Mouse (Mus musculus): ENCODE results near the gene Sugp2. TPM values are rescaled to one million over a fixed set of nuclear protein-coding genes. Genes with fewer than 3 reads are reported as not detected.
A peak's percentile ranks its signal among the peaks of the same experiment; 100 is the strongest.

Gene Sugp2
- polyA plus RNA-seq, 1 experiment from 2014 or later: 25.7 TPM

GRCm38 (mm10) chr8:70216566-70216965, 17.5 kb upstream of the Sugp2 start:
- no peak for ATAC-seq (replicated peaks; ENCODE audit: extremely low read depth, insufficient read depth, low FRiP score)
- peak overlapping the region; percentile 27; the same call in 1 of the 2 replicates for H3K27ac ChIP-seq (ENCODE audit: low read length)
- H3K9me3 ChIP-seq (replicated peaks; ENCODE audit: control insufficient read depth, low read length): no peaks in the 10 kb centered on the region
- no peak overlapping the region for H3K4me2 ChIP-seq (ENCODE audit: low read depth, low read length)
- H3K27me3 ChIP-seq (ENCODE audit: control insufficient read depth, insufficient read depth, low read length): no peaks in the 10 kb centered on the region
- 36% methylated on average over 1 of the region's 1 CpGs for WGBS
- no peaks in the 10 kb centered on the region for H3K36me3 ChIP-seq (ENCODE audit: control insufficient read depth, insufficient read depth)
- H3K4me3 ChIP-seq (ENCODE audit: low read length): no peak overlapping the region
- H3K9ac ChIP-seq (ENCODE audit: low read length): no peak overlapping the region
- peaks cover 21% of the 10 kb centered on the region for H3K4me1 ChIP-seq (ENCODE audit: control insufficient read depth, insufficient read depth, low read length)

DNA sequence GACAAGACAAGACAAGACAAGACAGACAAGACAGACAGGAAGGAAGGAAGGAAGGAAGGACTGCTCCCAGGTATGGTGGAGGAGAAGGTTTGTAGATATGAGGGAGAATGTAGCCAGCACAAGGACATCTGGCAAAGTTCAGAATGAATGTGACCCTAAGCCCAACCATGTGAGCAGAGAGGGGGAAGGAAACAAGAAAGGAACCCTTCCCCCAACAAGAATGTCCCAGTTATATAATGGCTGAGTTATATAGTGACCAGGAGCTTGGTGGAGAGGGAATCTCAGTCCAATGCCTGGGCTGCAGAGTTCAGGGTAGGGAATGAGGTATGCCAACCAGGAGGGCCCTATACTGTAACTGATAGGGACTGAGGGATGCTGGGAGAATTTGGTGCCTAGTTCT, 16.6 kb upstream of the Sugp2 start:
- Histone ChIP-seq H3K4me2 (ENCODE audit: low read depth, low read length) (no peak overlapping the region), H3K27ac (ENCODE audit: low read length) (no peak overlapping the region), H3K9ac (ENCODE audit: low read length) (no peak overlapping the region), H3K4me1 (ENCODE audit: control insufficient read depth, insufficient read depth, low read length) (peaks cover 21% of the 10 kb centered on the region), H3K4me3 (ENCODE audit: low read length) (no peak overlapping the region), H3K36me3 (ENCODE audit: control insufficient read depth, insufficient read depth) (peaks cover 5% of the 10 kb centered on the region; the same call in 1 of the 2 replicates), H3K9me3 (replicated peaks; ENCODE audit: control insufficient read depth, low read length) (no peaks in the 10 kb centered on the region), H3K27me3 (ENCODE audit: control insufficient read depth, insufficient read depth, low read length) (no peaks in the 10 kb centered on the region)
- ATAC-seq (replicated peaks; ENCODE audit: extremely low read depth, insufficient read depth, low FRiP score): no peak

- peaks cover 7% of the 10 kb centered on the region; the same call in 1 of the 2 replicates for H3K36me3 ChIP-seq (ENCODE audit: control insufficient read depth, insufficient read depth)
These were observed 14.8 kb upstream of the Sugp2 start for GRCm38 (mm10) chr8:70219107-70219684.

DNA sequence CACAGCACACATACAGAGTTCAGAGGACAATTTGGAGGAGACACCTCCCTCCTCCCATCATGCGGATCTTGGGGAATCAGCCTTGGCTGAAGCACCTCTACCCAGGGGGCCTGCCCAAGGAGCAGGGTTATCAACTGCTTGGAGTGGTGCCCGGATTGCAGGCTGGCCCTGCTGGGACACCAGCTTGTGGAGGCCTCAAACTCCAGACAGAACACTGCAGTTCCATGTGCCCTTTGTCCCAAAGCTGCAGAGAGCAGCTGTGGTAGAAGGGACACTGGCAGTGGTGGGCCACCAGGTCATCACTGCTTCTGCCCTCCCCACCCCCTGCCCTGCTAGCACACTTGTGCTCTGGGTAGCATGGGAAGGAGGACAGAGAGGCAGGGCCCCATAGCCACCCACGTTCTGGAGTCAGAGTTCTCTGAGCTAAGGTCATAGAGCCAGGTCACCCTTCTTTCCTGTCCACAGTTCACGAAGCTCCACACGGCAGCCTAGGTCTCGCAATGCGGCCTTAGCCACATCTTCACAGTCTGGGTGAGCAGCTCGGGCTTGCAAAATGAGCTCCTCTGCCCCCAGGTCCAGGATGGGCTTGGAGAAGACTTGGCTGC, 13.7 kb upstream of the Sugp2 start:
- Histone ChIP-seq H3K27me3 (ENCODE audit: control insufficient read depth, insufficient read depth, low read length) (no peaks in the 10 kb centered on the region), H3K27ac (ENCODE audit: low read length) (peak overlapping the region; percentile 13), H3K4me2 (ENCODE audit: low read depth, low read length) (no peak overlapping the region), H3K4me3 (ENCODE audit: low read length) (no peak overlapping the region), H3K4me1 (ENCODE audit: control insufficient read depth, insufficient read depth, low read length) (peaks cover 18% of the 10 kb centered on the region), H3K9me3 (replicated peaks; ENCODE audit: control insufficient read depth, low read length) (no peaks in the 10 kb centered on the region), H3K36me3 (ENCODE audit: control insufficient read depth, insufficient read depth) (peaks cover 13% of the 10 kb centered on the region; the same call in 1 of the 2 replicates), H3K9ac (ENCODE audit: low read length) (peak overlapping the region; percentile 44; the same call in 1 of the 2 replicates)
- ATAC-seq (replicated peaks; ENCODE audit: extremely low read depth, insufficient read depth, low FRiP score): no peak; the same call in 1 of the 2 replicates
- 57% methylated on average over 8 of the region's 8 CpGs for WGBS

More at GRCm38 (mm10) chr8:70219107-70219684, 14.8 kb upstream of the Sugp2 start:
- H3K27ac ChIP-seq (ENCODE audit: low read length): no peak overlapping the region
- H3K4me2 ChIP-seq (ENCODE audit: low read depth, low read length): no peak overlapping the region
- no peak overlapping the region for H3K9ac ChIP-seq (ENCODE audit: low read length)
- H3K27me3 ChIP-seq (ENCODE audit: control insufficient read depth, insufficient read depth, low read length): no peaks in the 10 kb centered on the region
- ATAC-seq (replicated peaks; ENCODE audit: extremely low read depth, insufficient read depth, low FRiP score): no peak
- H3K9me3 ChIP-seq (replicated peaks; ENCODE audit: control insufficient read depth, low read length): no peaks in the 10 kb centered on the region
- 47% methylated on average over 5 of the region's 5 CpGs for WGBS
- H3K4me1 ChIP-seq (ENCODE audit: control insufficient read depth, insufficient read depth, low read length): peaks cover 18% of the 10 kb centered on the region
- no peak overlapping the region for H3K4me3 ChIP-seq (ENCODE audit: low read length)

- H3K4me3 ChIP-seq (ENCODE audit: low read length): no peak overlapping the region
- H3K4me2 ChIP-seq (ENCODE audit: low read depth, low read length): no peak overlapping the region
- H3K36me3 ChIP-seq (ENCODE audit: control insufficient read depth, insufficient read depth): peaks cover 13% of the 10 kb centered on the region; the same call in 1 of the 2 replicates
- H3K9me3 ChIP-seq (replicated peaks; ENCODE audit: control insufficient read depth, low read length): no peaks in the 10 kb centered on the region
- H3K4me1 ChIP-seq (ENCODE audit: control insufficient read depth, insufficient read depth, low read length): peaks cover 18% of the 10 kb centered on the region
- no peak for ATAC-seq (replicated peaks; ENCODE audit: extremely low read depth, insufficient read depth, low FRiP score)
- no peaks in the 10 kb centered on the region for H3K27me3 ChIP-seq (ENCODE audit: control insufficient read depth, insufficient read depth, low read length)
- H3K9ac ChIP-seq (ENCODE audit: low read length): no peak overlapping the region
- H3K27ac ChIP-seq (ENCODE audit: low read length): no peak overlapping the region; the same call in 1 of the 2 replicates
- WGBS: 85% methylated on average over 3 of the region's 3 CpGs
These were observed 13.1 kb upstream of the Sugp2 start for GRCm38 (mm10) chr8:70220911-70221310.

- Histone ChIP-seq H3K4me1 (ENCODE audit: control insufficient read depth, insufficient read depth, low read length) (peaks cover 13% of the 10 kb centered on the region), H3K4me2 (ENCODE audit: low read depth, low read length) (no peak overlapping the region), H3K9me3 (replicated peaks; ENCODE audit: control insufficient read depth, low read length) (no peaks in the 10 kb centered on the region), H3K27me3 (ENCODE audit: control insufficient read depth, insufficient read depth, low read length) (no peaks in the 10 kb centered on the region), H3K27ac (ENCODE audit: low read length) (no peak overlapping the region), H3K9ac (ENCODE audit: low read length) (no peak overlapping the region), H3K36me3 (ENCODE audit: control insufficient read depth, insufficient read depth) (peaks cover 13% of the 10 kb centered on the region; the same call in 1 of the 2 replicates), H3K4me3 (ENCODE audit: low read length) (no peak overlapping the region)
- WGBS: 92% methylated on average over 12 of the region's 12 CpGs
- no peak for ATAC-seq (replicated peaks; ENCODE audit: extremely low read depth, insufficient read depth, low FRiP score)
These were observed 12.0 kb upstream of the Sugp2 start for GRCm38 (mm10) chr8:70222041-70222440.

GRCm38 (mm10) chr8:70223341-70223740, 10.7 kb upstream of the Sugp2 start:
- no peak overlapping the region for H3K4me2 ChIP-seq (ENCODE audit: low read depth, low read length)
- H3K9me3 ChIP-seq (replicated peaks; ENCODE audit: control insufficient read depth, low read length): no peaks in the 10 kb centered on the region
- H3K9ac ChIP-seq (ENCODE audit: low read length): no peak overlapping the region
- H3K4me1 ChIP-seq (ENCODE audit: control insufficient read depth, insufficient read depth, low read length): peaks cover 13% of the 10 kb centered on the region
- WGBS: 44% methylated on average over 6 of the region's 6 CpGs
- no peak overlapping the region for H3K27ac ChIP-seq (ENCODE audit: low read length)
- ATAC-seq (replicated peaks; ENCODE audit: extremely low read depth, insufficient read depth, low FRiP score): no peak
- peaks cover 13% of the 10 kb centered on the region; the same call in 1 of the 2 replicates for H3K36me3 ChIP-seq (ENCODE audit: control insufficient read depth, insufficient read depth)
- H3K4me3 ChIP-seq (ENCODE audit: low read length): no peak overlapping the region
- no peaks in the 10 kb centered on the region for H3K27me3 ChIP-seq (ENCODE audit: control insufficient read depth, insufficient read depth, low read length)

GRCm38 (mm10) chr8:70227997-70228396, 6.0 kb upstream of the Sugp2 start:
- H3K4me3 ChIP-seq (ENCODE audit: low read length): no peak overlapping the region
- H3K27ac ChIP-seq (ENCODE audit: low read length): no peak overlapping the region
- peaks cover 2% of the 10 kb centered on the region; the same call in 1 of the 2 replicates for H3K4me1 ChIP-seq (ENCODE audit: control insufficient read depth, insufficient read depth, low read length)
- no peak for ATAC-seq (replicated peaks; ENCODE audit: extremely low read depth, insufficient read depth, low FRiP score)
- no peaks in the 10 kb centered on the region for H3K27me3 ChIP-seq (ENCODE audit: control insufficient read depth, insufficient read depth, low read length)
- H3K9ac ChIP-seq (ENCODE audit: low read length): no peak overlapping the region
- 80% methylated on average over 4 of the region's 4 CpGs for WGBS
- peaks cover 10% of the 10 kb centered on the region for H3K36me3 ChIP-seq (ENCODE audit: control insufficient read depth, insufficient read depth)
- no peaks in the 10 kb centered on the region for H3K9me3 ChIP-seq (replicated peaks; ENCODE audit: control insufficient read depth, low read length)
- H3K4me2 ChIP-seq (ENCODE audit: low read depth, low read length): no peak overlapping the region

DNA sequence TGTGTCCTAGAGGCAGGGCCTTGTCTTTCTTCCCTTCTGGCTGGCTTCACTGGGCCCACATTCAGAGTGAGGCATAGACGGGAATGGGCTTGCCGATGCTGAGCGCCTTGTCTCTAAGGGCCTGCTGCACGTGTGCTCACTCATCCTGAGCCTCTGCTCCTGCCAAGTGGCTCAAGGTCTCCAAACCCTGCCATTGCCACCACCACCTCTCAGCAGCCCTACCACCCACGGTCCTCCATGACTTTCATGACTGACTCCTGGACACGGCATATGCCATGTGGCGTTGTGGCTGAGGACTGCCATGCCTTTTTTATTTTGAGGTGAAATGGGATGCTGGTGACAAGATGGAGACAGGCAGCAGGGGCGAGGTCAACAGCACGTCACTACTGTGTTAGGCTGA, 3.2 kb upstream of the Sugp2 start:
- Histone ChIP-seq H3K36me3 (ENCODE audit: control insufficient read depth, insufficient read depth) (peaks cover 2% of the 10 kb centered on the region), H3K9ac (ENCODE audit: low read length) (no peak overlapping the region), H3K27me3 (ENCODE audit: control insufficient read depth, insufficient read depth, low read length) (no peaks in the 10 kb centered on the region), H3K9me3 (replicated peaks; ENCODE audit: control insufficient read depth, low read length) (no peaks in the 10 kb centered on the region), H3K4me3 (ENCODE audit: low read length) (no peak overlapping the region), H3K4me1 (ENCODE audit: control insufficient read depth, insufficient read depth, low read length) (peaks cover 12% of the 10 kb centered on the region), H3K4me2 (ENCODE audit: low read depth, low read length) (no peak overlapping the region), H3K27ac (ENCODE audit: low read length) (no peak overlapping the region)
- no peak for ATAC-seq (replicated peaks; ENCODE audit: extremely low read depth, insufficient read depth, low FRiP score)
- WGBS: 89% methylated on average over 9 of the region's 9 CpGs
